Mouse (Mus musculus) embryonic fibroblast, embryonic 13.5 days (primary cell): Measurements from ENCODE around the gene Gm5426.

ENCODE experiments used
- CTCF ChIP-seq: IDR thresholded peaks from 2 replicates; pipeline ENCODE4 v1.5.1; 2011; ENCODE audit warnings: mild to moderate bottlenecking, control low read depth, low read length, moderate library complexity, borderline replicate concordance; ENCODE audit not compliant: insufficient read depth
- POLR2A ChIP-seq: IDR thresholded peaks from 2 replicates; pipeline ENCODE4 v1.6.1; 2011; ENCODE audit warnings: low read depth, mild to moderate bottlenecking, control low read depth, low read length, moderate library complexity

- TF ChIP-seq CTCF (no peak), POLR2A (no peak)
Observed at GRCm38 (mm10) chr10:96165260-96165659, 28.9 kb downstream of the Gm5426 start.
